Mouse (Mus musculus): ENCODE measurements around the gene Acsbg2. TPM values are rescaled to one million over a fixed set of nuclear protein-coding genes. Genes with fewer than 3 reads are reported as not detected.

Gene Acsbg2
- total and polyA plus RNA-seq, 3 experiments, result 0.04 TPM; not detected in 2

GRCm38 (mm10) chr17:56870287-56870953, 3.8 kb downstream of the Acsbg2 start:
- intact Hi-C loops (cut with DNase I), result no loop called here
- TF ChIP-seq CTCF (IDR thresholded peaks at IDR 0.05) (no peak), POLR2A (IDR thresholded peaks at IDR 0.05; ENCODE audit: insufficient read depth, low read depth, low read length) (no peak), EP300 (IDR thresholded peaks at IDR 0.05; ENCODE audit: insufficient read depth, low read depth, low read length) (no peak)
- H3K4me3 ChIP-seq, result no peak overlapping the region
- H3K36me3 ChIP-seq (ENCODE audit: control insufficient read depth, insufficient read depth, low read length), result no peaks in the 10 kb centered on the region
- DNase-seq, result no peak
- no peaks in the 10 kb centered on the region for H3K79me2 ChIP-seq (replicated peaks; ENCODE audit: control insufficient read depth, insufficient read depth, low read length)
- WGBS, result 54% methylated on average over 15 of the region's 15 CpGs
- H3K27me3 ChIP-seq (ENCODE audit: control insufficient read depth, insufficient read depth, low read length), result no peaks in the 10 kb centered on the region
- H3K27ac ChIP-seq, result no peak overlapping the region
- H3K4me1 ChIP-seq (ENCODE audit: control insufficient read depth, insufficient read depth, low read length), result no peaks in the 10 kb centered on the region
- H3K9ac ChIP-seq (ENCODE audit: low read depth, low read length), result no peak overlapping the region

- Histone ChIP-seq H3K36me3 (ENCODE audit: control insufficient read depth, insufficient read depth, low read length) (no peaks in the 10 kb centered on the region), H3K9ac (ENCODE audit: low read depth, low read length) (no peak overlapping the region), H3K4me1 (ENCODE audit: control insufficient read depth, insufficient read depth, low read length) (no peaks in the 10 kb centered on the region), H3K27ac (no peak overlapping the region), H3K4me3 (no peak overlapping the region), H3K27me3 (ENCODE audit: control insufficient read depth, insufficient read depth, low read length) (no peaks in the 10 kb centered on the region), H3K79me2 (replicated peaks; ENCODE audit: control insufficient read depth, insufficient read depth, low read length) (no peaks in the 10 kb centered on the region)
- no peak for DNase-seq
- TF ChIP-seq CTCF (IDR thresholded peaks at IDR 0.05) (no peak), EP300 (IDR thresholded peaks at IDR 0.05; ENCODE audit: insufficient read depth, low read depth, low read length) (no peak), POLR2A (IDR thresholded peaks at IDR 0.05; ENCODE audit: insufficient read depth, low read depth, low read length) (no peak)
- intact Hi-C loops (cut with DNase I), result no loop called here
- 83% methylated on average over 9 of the region's 9 CpGs for WGBS
Observed at GRCm38 (mm10) chr17:56869481-56869977, 4.7 kb downstream of the Acsbg2 start.

DNA sequence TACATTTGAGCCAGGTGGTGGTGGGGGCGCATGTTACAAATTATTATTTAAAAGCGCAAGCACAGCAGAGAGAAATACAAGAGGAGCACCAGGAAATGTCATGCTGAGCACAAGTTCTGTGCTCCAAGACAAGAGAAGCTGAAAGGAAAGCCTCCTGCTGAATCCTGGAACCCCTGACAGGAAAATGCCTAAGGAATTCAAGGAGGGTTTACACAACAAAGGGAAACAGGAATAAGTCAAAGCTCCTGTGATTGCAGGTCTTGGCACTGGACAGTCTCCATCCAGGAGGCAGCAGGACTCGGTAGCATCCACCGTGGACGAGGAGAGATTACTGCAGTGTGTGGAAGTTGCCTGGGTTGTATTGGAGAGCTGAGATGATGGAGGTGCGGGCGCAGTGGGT, 8.2 kb downstream of the Acsbg2 start:
- 74% methylated on average over 7 of the region's 7 CpGs for WGBS
- no peaks in the 10 kb centered on the region for H3K36me3 ChIP-seq (ENCODE audit: control insufficient read depth, insufficient read depth, low read length)
- no peak overlapping the region for H3K9ac ChIP-seq (ENCODE audit: low read depth, low read length)
- no peaks in the 10 kb centered on the region for H3K27me3 ChIP-seq (ENCODE audit: control insufficient read depth, insufficient read depth, low read length)
- H3K4me3 ChIP-seq, result no peak overlapping the region
- intact Hi-C loops (cut with DNase I), result no loop called here
- TF ChIP-seq EP300 (IDR thresholded peaks at IDR 0.05; ENCODE audit: insufficient read depth, low read depth, low read length), result no peak
- TF ChIP-seq POLR2A (IDR thresholded peaks at IDR 0.05; ENCODE audit: insufficient read depth, low read depth, low read length), result no peak
- TF ChIP-seq CTCF (IDR thresholded peaks at IDR 0.05), result no peak
- DNase-seq, result no peak
- no peaks in the 10 kb centered on the region for H3K4me1 ChIP-seq (ENCODE audit: control insufficient read depth, insufficient read depth, low read length)
- no peak overlapping the region for H3K27ac ChIP-seq
- H3K79me2 ChIP-seq (replicated peaks; ENCODE audit: control insufficient read depth, insufficient read depth, low read length), result no peaks in the 10 kb centered on the region

- H3K79me2 ChIP-seq (replicated peaks; ENCODE audit: control insufficient read depth, insufficient read depth, low read length), result no peaks in the 10 kb centered on the region
- no peaks in the 10 kb centered on the region for H3K27me3 ChIP-seq (ENCODE audit: control insufficient read depth, insufficient read depth, low read length)
- no peak for TF ChIP-seq EP300 (IDR thresholded peaks at IDR 0.05; ENCODE audit: insufficient read depth, low read depth, low read length)
- TF ChIP-seq CTCF (IDR thresholded peaks at IDR 0.05), result no peak
- TF ChIP-seq POLR2A (IDR thresholded peaks at IDR 0.05; ENCODE audit: insufficient read depth, low read depth, low read length), result no peak
- WGBS, result 40% methylated on average over 3 of the region's 3 CpGs
- intact Hi-C loops (cut with DNase I), result no loop called here
- H3K27ac ChIP-seq, result no peak overlapping the region
- no peak overlapping the region for H3K4me3 ChIP-seq
- H3K9ac ChIP-seq (ENCODE audit: low read depth, low read length), result no peak overlapping the region
- DNase-seq, result peak in 1 of 2 experiments; percentile 27
- no peaks in the 10 kb centered on the region for H3K36me3 ChIP-seq (ENCODE audit: control insufficient read depth, insufficient read depth, low read length)
- H3K4me1 ChIP-seq (ENCODE audit: control insufficient read depth, insufficient read depth, low read length), result no peaks in the 10 kb centered on the region; the same call in 1 of the 2 replicates
Observed at GRCm38 (mm10) chr17:56861197-56861596, 13.1 kb downstream of the Acsbg2 start.

- H3K27ac ChIP-seq, result no peak overlapping the region
- DNase-seq, result no peak
- H3K4me1 ChIP-seq (ENCODE audit: control insufficient read depth, insufficient read depth, low read length), result no peaks in the 10 kb centered on the region; the same call in 1 of the 2 replicates
- H3K4me3 ChIP-seq, result no peak overlapping the region
- no peaks in the 10 kb centered on the region for H3K27me3 ChIP-seq (ENCODE audit: control insufficient read depth, insufficient read depth, low read length)
- H3K36me3 ChIP-seq (ENCODE audit: control insufficient read depth, insufficient read depth, low read length), result no peaks in the 10 kb centered on the region
- WGBS, result 32% methylated on average over 7 of the region's 7 CpGs
- TF ChIP-seq CTCF (IDR thresholded peaks at IDR 0.05), result no peak
- no peak for TF ChIP-seq POLR2A (IDR thresholded peaks at IDR 0.05; ENCODE audit: insufficient read depth, low read depth, low read length)
- no peak for TF ChIP-seq EP300 (IDR thresholded peaks at IDR 0.05; ENCODE audit: insufficient read depth, low read depth, low read length)
- intact Hi-C loops (cut with DNase I), result loop anchor here (1.0 kb wide), 1 partner anchor 50 kb away; no protein-coding TSS in a partner anchor
- no peaks in the 10 kb centered on the region for H3K79me2 ChIP-seq (replicated peaks; ENCODE audit: control insufficient read depth, insufficient read depth, low read length)
- H3K9ac ChIP-seq (ENCODE audit: low read depth, low read length), result no peak overlapping the region
Observed at GRCm38 (mm10) chr17:56858922-56859321, 15.3 kb downstream of the Acsbg2 start.

GRCm38 (mm10) chr17:56858216-56858615, 16.0 kb downstream of the Acsbg2 start:
- WGBS, result 53% methylated on average over 4 of the region's 4 CpGs
- Histone ChIP-seq H3K4me1 (ENCODE audit: control insufficient read depth, insufficient read depth, low read length) (no peaks in the 10 kb centered on the region; the same call in 1 of the 2 replicates), H3K36me3 (ENCODE audit: control insufficient read depth, insufficient read depth, low read length) (no peaks in the 10 kb centered on the region), H3K27me3 (ENCODE audit: control insufficient read depth, insufficient read depth, low read length) (no peaks in the 10 kb centered on the region), H3K4me3 (no peak overlapping the region), H3K79me2 (replicated peaks; ENCODE audit: control insufficient read depth, insufficient read depth, low read length) (no peaks in the 10 kb centered on the region), H3K9ac (ENCODE audit: low read depth, low read length) (no peak overlapping the region), H3K27ac (no peak overlapping the region)
- peak; percentile 99 for TF ChIP-seq CTCF (IDR thresholded peaks at IDR 0.05)
- no peak for TF ChIP-seq POLR2A (IDR thresholded peaks at IDR 0.05; ENCODE audit: insufficient read depth, low read depth, low read length)
- peak; percentile 50; the same call in 1 of the 2 replicates for TF ChIP-seq EP300 (IDR thresholded peaks at IDR 0.05; ENCODE audit: insufficient read depth, low read depth, low read length)
- intact Hi-C loops (cut with DNase I), result loop anchor here (1.0 kb wide), 1 partner anchor 49 kb away; no protein-coding TSS in a partner anchor
- DNase-seq, result peak; percentile 63 to 77

All from heart, adult 2 months (tissue).